Mouse (Mus musculus) heart, adult 9 months (tissue): ENCODE results near the gene Rab3c.

ENCODE experiments used
- DNase-seq, 2 experiments: peaks; one replicate each; pipeline ENCODE4 v3.0.0; 2022; ENCODE audit warnings: low spot score in 2 of 2

Rab3c gene

DNA sequence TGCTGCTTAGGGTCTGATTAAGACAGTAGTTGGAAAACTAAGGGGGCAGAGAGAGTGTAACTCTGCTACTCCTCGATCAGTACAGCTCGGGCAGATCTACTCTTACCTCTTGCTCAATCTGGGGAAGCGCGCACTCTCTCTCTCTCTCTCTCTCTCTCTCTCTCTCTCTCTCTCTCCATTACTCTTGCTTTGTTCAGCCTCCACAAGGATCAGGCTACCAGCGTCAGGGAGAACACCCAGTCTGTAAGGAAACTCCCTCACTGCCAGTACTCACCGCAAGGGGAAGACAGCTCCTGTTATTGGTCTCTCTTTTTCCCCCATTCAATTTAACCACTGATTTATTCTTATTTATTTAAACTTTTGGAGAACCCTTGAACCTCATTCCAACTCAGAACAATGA, 185.8 kb downstream of the Rab3c start:
- DNase-seq, result no peak

DNA sequence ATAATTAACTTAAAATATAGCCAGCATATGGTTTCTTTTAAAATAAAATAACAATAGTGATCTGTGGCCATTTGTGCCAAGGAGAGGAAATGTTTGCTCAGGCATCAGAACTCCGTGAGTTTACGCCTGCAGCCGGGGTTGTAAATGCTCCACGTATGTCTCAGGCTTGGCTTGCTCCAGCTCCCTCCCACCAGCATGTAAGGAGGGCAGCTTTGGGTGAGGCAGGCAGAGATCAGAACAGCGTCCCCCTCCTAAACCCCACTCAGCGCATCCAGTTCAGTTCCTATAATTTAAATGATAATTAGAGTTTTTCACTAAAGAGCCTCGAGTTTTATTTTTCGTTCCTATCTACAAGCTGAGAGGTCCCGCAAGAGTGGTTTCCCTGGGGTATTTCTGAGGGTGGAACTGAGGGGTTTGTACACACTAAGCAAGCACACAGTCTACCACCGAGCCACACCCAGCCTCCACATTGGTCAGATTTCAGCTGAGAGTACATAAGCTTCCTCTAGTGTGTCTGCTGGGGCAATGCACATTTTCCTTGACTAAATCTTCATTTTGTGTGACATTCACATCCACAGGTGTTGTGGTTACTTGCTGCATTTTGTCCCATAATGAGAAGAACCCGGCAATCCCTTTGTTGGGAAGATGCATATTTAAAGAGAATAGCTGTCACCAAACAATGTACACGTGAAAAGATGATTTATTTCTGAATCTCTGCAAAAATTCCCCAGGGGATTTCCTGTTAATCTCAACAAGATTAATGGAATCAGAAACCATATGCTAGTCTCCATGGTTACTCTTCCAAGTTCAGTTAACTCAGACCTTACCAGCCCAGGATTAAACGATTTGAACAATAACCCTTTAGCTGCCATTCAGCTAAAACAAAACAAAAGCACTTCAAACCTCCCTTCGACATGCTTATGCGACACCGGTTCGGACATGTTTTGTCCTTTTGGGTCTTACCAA, 186.8 kb downstream of the Rab3c start:
- DNase-seq, result no peak

DNA sequence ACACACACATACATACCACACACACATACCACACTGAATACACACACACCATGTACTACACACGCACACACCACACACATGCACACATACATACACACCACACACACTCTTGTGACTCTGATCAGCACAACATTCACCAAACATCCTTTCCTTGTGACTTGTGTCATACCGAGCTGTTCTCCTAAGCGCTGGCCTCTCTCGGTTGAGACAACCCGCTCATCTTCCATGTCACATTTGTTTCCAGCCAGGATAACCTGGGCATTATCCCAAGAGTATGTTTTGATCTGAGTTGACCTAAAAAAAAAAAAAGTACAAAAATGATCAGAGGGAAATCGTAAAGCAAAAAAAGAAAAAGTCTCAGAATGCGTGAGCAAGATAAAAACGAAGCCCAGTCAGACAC, 196.8 kb downstream of the Rab3c start:
- no peak for DNase-seq

DNA sequence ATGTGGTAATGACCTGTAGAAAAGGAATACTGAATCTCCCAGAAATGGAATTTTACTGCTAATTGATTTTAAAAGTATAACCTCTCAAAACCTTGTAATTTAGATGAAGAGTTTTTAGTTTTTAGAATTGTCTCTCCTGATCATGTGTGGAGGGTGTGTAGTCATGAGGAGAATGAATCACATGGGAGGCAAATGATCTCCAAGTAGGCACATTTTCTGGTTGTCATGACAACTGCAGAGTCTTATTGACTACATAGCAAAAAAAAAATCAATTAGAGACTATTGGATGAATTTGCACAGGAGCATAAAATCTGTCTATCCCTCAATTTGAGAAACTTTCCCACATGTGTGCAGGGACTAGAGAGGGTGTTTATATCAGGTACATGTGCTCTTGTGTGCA, 199.6 kb downstream of the Rab3c start:
- DNase-seq, result no peak

DNA sequence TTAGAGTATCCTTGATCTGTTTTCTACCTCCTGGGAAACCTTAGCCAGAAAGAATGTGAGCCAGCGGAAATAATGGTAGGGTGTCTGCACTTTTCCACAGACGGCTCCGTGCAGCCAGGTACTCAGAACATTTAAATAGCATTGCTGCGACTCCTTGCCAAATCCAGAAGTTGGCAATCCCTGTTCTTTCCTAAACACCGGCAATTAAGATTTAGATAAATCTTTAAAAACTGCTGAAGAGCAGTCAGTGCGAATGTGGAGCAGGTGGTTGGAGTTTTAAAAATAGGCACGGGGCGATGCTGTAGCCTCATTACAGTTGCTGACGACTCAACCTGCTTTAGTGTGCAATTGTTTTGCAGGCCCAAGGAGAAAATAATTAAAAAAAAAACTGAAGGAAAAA, 205.2 kb downstream of the Rab3c start:
- DNase-seq, result no peak

DNA sequence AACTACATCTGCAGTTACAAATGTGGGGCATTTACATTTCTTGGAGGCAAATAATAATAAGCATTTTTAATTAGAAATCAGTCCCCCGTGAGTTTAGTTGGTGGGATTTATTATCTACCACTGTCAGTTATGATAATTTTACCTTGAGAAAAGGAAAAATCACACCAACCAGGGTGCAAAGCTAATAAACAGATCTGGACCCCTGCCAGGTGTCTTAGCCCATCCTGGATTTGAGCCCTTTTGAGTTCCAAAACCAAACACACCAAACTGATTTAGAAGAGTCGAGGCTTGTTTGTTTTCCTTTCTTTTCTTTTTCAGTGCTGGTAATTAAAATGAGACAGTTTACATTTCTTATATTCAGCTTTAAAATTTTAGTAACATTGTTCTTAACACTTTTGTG, 206.6 kb downstream of the Rab3c start:
- DNase-seq, result no peak

DNA sequence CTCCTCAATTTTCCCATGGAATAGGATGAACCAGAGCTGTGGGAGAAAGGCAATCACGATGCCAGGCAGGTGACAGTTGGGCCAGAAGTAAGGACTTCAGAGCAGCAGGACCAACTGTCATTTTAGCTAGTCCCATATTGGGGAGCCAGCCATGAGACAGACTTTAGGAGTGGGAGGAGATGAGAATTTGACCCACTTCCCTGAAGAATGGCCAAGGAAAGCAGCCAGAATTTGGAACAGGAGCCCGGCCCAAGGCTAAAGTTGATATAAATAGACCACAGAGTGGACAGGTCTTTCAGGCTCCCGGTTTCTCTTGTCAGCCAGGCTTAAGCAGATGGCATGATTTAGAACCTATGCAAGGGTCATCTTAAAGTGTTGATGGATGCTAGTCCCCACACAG, 213.6 kb downstream of the Rab3c start:
- peak in 1 of 2 experiments; percentile 4 for DNase-seq

DNA sequence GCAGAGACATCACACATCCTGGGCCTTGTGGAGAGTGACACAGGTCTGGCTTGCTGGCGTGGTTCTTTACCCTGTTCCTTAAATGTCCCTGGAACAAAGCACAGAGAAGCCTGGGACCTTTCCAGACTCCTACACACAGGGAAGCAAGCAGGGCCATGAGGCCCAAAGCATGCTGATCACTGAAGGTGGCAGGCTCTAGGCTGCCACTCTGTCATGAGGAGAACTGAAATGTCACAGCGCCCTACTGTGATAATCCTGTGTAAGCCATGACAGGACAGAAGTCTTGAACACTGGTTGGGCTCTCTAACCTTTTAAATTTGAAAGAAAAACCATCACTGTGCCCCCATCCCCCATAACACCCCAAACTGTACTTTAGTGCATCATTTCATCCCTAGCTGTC, 214.1 kb downstream of the Rab3c start:
- DNase-seq, result no peak

DNA sequence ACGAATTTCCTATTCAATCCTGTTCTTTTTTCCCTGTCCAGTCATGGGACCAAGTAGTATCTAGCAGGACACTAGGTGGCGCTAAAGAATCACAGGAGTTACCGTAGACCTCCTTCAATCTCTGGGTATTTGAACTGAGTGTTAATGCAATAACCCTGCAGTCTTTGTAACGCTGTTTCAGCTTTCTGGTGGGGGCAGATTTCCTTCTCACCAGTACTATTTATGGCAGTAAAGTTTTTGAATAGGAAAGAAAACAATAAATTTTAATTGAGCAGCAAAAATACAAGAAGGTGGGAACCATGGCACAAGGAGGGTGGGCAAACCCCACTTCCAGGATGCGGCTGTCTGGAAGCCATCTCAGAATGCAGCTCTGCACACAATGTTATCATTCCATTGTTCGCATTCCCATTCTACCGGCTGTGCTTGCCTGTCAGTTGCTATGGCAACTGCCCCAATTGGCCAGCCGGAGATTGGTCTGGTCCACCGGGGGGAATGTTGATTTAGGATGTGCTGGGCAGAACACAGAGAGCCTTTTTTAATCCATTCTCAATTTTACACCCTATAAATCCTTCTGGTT, 217.9 kb downstream of the Rab3c start:
- DNase-seq, result peak; percentile 22 to 39

DNA sequence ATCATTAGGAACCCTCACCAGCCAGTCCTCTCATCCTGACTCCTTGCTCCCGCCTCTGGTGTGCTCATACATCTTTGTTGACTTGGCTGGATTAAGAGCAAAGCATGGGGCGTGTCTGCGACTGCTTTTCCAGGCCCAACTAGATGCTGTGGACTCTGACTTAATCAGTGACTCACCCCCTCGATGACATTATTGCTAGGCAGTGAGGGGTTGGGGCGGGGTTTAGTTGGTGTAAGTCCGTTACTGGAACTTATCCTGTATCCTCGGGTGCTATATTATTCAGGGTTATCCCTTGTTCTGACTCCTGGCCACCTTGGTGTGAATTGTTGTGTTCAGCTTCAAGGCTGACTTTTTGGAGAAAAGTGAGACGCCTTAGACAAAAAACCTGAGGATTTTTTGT, 218.5 kb downstream of the Rab3c start:
- peak in 1 of 2 experiments; percentile 2 for DNase-seq

DNA sequence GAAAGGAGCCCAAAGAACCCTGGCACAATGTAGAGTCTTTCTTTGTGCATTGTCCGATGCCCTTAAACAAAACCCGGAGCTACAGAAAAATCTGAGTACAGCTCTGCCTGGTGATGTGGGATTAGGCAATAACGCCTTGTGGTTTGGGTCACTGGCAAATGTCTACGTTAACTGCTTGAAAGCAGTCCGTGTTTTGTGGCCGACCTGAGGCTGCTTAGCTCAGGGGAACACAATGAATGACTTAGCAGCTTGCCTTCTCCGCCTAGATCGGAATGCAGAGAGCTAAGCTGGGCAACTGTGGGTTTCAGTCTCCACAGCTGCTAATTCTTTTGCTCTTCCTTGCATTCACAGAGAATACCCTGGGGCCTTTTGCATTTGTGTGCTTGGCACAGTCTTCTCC, 226.3 kb downstream of the Rab3c start:
- DNase-seq, result no peak

DNA sequence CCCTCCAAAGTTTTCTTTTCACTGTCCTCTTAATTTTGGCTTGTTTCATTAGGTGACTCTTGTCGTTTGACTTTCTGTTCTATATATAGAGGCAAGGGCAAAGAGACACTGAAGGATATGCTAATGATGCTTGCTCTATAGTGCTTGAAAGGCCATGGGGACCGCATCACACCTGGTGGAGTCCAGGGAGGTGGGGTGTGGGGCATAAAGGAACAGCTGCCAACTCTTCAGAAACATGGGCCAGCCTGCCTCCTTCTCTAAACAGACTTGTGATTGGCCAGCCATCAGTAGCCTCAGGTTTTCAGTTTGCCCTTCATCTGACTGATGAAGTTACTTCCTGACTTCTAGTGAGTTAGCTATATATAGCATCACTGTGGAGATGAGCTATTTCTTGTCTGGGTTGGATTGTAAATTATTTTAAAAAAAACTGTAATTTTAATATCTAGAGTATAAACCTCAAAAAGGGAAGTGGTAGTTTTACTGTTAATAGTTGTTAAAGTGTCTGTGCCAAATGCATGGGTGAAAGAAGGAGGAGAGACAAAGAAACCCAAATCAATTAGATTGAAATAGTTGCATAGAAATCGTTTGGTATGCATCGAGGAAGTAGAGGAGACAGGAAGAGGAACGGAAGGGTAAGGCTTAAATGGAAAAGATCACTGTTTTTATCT, 231.9 kb downstream of the Rab3c start:
- DNase-seq, result no peak

DNA sequence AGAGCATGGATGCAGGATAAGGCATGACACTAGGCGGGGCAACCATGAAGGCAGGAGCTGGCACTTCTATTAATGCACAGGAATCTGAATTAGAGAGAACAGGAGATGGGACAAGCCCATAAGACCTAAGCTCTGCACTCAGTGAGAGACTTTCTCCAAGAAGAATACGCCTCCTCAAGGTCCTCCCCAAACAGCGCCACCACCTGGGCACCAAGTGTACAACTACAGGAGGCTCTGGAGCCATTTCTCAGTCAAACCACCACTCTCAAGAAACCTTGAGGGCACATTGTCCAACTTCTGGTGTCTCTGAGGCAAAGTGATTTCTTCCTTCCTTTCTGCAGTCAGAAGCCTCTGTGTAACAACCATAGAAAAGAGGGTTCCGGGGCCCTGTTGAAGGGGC, 236.4 kb downstream of the Rab3c start:
- no peak for DNase-seq

DNA sequence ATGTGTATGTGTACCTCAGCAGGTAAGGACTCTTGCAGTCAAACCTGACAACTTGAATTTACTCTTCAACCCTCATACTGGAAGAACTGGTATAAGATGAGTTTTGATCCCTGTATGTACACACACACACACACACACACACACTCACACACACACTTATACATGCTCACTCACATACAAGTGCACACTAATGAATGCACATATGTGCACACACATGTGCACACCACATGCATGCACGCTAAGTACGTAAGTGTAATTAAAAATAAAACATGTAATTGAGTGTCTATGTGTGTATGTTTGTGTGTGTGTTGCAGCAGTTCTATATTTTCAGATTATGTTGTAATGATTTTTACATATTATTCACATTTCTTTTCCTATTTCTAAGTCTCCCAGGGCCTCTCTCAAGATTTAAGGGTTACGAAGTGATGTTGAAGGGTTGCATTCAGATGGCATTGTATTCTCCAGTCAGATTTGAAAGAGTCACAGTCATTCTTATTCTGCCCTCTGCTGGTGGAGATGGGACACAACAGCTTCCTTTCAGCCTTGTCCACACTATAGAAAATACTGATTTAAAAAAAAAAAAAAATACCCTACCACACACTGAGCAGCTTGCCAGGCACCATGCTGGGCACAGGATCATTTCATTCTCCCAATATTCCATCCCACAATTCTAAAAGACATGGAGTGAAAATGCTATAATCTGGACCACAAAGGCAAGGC, 240.9 kb downstream of the Rab3c start:
- no peak for DNase-seq

DNA sequence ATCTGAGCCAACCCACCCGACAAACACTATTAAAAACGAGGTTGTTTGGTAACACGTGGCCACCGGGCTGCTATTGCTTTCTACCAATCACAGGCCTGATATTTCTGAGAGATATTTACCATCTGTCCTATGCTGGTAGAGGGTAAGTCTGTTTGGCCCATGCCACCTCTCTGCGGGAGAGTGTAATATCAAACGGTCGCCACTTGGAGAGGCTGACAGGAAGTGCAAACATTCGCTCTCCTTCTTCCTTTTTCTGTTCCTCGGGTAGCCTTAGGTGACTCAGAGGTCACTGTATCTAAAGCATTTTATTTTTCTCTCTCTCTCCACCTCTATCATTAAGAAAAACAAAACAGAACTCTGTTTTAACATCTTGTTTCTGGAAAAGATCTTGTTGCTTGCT, 241.6 kb downstream of the Rab3c start:
- no peak for DNase-seq

DNA sequence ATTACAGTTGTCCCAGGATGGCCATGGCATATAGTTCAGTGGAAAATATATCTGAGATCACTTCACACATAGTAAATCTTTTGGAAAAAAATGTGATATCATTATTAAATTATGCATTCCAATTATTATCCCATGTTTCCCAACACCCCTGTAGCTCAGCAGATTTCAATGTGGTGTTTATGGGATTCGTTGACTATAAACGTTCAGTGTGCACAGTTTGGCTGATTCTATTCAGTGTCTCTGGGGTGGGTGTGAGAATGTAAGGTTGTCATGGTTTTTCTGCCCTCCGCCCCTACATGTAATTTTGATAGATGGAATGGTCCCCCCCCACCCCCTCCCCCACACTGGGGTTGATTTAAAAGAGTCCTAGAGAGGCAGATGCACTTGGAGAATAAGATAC, 242.3 kb downstream of the Rab3c start:
- DNase-seq, result no peak

DNA sequence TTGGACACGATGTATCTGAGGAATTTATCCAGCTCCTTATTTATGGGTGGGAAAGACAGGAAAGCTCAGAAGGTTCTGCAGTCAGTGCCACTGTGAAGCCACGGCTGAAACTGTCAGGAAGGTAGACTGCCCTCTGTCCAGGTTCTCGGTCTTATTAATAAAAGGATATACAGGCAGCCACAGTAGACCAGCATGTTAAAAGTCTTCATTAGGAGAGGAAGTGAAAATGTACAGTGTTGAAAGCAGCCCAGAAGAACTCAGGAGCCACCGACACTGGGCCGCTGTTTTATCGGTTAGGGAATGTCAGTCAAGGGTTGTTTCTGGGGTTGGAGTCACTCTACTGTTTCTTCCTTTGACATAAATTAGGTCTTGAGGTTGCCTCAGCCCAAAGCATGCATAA, 245.9 kb downstream of the Rab3c start:
- no peak for DNase-seq

DNA sequence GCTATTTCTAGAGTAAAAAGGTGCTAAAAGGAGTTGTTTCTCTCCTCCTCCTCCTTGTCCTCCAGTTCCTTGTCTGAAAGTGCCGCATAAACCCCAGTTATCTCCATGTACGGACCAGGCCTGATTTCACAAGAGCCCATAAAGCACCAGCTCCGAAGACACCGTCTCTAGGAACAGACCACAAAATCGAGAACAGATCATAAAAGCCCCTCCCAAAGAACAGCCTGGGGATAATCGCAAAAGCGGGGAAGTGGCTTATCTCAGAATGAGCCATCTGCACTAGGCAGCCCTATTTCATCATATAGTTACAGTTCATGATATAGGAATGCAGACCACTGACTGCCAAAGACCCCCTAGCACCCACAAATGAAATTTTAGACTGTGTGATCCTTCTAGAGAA, 246.8 kb downstream of the Rab3c start:
- DNase-seq, result no peak

DNA sequence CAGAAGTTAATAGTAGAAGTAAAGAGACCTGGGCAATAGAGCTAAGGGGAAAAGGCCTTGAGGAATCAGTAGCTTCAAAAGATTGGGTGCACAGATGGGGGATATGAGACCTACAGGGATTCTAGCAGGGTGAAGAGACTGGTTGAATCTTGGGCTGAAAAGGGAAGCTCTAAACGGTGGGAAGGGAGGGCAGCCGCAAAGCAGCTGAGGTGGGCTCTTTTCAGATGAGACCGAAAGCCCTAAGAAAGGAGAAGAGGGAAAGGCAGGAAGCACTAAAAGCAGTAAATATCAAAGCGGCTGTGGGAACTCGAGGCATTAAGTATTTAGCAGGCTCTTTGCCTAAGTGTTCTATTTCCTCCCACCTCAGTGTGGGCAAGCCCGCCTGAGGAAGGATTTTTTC, 248.9 kb downstream of the Rab3c start:
- DNase-seq, result no peak

DNA sequence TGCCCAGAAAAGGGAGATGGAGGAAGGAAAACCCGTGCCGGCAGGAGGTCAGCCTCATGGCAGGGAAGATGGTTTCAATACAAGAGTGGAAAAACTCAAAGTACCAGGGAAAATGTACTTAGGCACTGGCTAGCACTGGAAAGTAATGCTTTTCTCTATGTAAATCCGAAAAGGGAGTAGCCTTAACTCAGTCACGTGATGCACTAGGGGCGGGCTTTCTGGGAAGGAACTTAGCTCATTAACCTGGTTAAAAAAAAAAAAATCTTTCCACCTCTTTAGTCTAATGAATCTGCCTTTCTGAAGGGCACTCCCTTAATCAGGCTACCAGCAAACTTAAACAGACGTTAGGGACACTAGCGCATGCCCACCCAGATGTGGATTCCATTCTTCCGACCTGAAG, 249.7 kb downstream of the Rab3c start:
- no peak for DNase-seq

DNA sequence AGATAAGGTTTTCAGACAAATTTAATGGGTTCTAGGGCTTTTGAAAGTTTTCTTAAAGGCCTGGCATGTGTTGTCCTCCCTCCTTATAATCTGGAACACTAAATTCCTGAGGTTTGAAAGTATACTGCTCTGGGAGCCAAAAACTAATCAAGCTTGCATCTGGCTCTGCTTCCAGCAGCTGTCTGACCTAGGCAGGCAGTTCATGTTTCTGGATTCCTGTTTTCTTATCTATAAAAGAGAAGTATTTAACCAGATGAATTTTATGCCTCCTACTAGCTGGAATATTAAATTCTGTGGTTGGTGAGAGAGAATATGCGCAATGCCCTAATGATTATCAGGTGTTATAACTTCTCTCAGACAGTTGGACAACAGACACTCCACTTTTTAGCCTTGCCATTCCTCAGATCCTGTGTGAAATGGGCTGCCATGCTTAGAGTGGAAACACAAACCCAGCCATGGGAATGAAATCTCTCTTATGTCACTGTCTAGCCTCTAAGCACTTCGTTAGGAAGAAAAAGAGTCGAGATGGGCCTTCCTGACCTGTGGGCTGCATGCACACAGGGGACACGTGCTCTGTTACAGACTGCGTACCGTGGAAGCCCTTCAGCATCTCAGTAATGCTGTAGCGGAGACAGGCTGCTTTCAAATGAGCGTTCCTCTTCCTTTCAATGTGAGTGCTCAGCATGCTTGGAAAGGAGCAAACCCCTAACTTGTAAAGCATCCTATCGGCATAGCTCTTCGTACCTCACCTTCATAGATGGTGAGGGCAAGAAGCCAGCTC, 256.2 kb downstream of the Rab3c start:
- DNase-seq, result no peak
